Comparison of ENCODE assay signal across 23 mouse cellular contexts in genomic region chr5:122512011-122512410, GRCm38 (mm10). TPM values are rescaled to one million over a fixed set of nuclear protein-coding genes. Genes with fewer than 3 reads are reported as not detected.
A peak's percentile ranks its signal among the peaks of the same experiment; 100 is the strongest.
DNase-seq lines count a peak whose midpoint lies in the region; ATAC-seq and TF ChIP-seq lines count a peak whose summit lies in the region.
"Had no signal": no experiment of that assay in that cellular context is flagged by ENCODE, and none has a peak within 500 bp of the region (broad histone marks: within the 10 kb centered on the region; RNA-seq: fewer than 3 reads in every experiment).

No protein-coding gene starts in this region.

- ATAC-seq in heart, postnatal 0 days (ENCODE audit: insufficient read depth, low read depth) = no peak
- no peak for ATAC-seq in stomach, embryonic 14.5 days (ENCODE audit: insufficient number of reproducible peaks, insufficient read depth, low FRiP score, low read depth)
- no peak for ATAC-seq in stomach, postnatal 0 days (ENCODE audit: low FRiP score, low TSS enrichment)
- ATAC-seq in neural tube, embryonic 15.5 days (ENCODE audit: low FRiP score) = no peak
- ATAC-seq: activated CD4-positive, CD25-positive, alpha-beta regulatory T cell, adult 4 months; forebrain, embryonic 14.5 days had no signal

- WGBS in heart, postnatal 0 days = 66% methylated on average over 6 of the region's 6 CpGs
- 58% methylated on average over 6 of the region's 6 CpGs for WGBS in stomach, embryonic 14.5 days
- WGBS in stomach, postnatal 0 days = 53% methylated on average over 6 of the region's 6 CpGs
- WGBS in neural tube, embryonic 15.5 days = 74% methylated on average over 6 of the region's 6 CpGs

- H3K4me3 ChIP-seq in heart, postnatal 0 days (ENCODE audit: low read depth, low read length) = no peak overlapping the region
- no peak overlapping the region for H3K4me3 ChIP-seq in stomach, embryonic 14.5 days (ENCODE audit: low read depth, low read length)
- H3K4me3 ChIP-seq in stomach, postnatal 0 days (ENCODE audit: low read depth, low read length) = no peak overlapping the region
- H3K4me3 ChIP-seq in neural tube, embryonic 15.5 days (replicated peaks) = no peak overlapping the region
- H3K4me3 ChIP-seq: erythroblast, embryonic 14.5 days; liver, embryonic 15.5 days; midbrain, embryonic 10.5 days; neural tube, embryonic 12.5 days had no signal

- no peak for TF ChIP-seq EP300 in heart, postnatal 0 days (IDR thresholded peaks at IDR 0.05; ENCODE audit: low read depth)
- TF ChIP-seq EP300 in stomach, postnatal 0 days (optimal IDR thresholded peaks at IDR 0.05) = no peak

- no peaks in the 10 kb centered on the region for H3K27me3 ChIP-seq in heart, postnatal 0 days (ENCODE audit: control insufficient read depth, insufficient read depth, low read length)
- H3K27me3 ChIP-seq in stomach, embryonic 14.5 days (ENCODE audit: control insufficient read depth, insufficient read depth, low read length) = no peaks in the 10 kb centered on the region
- no peaks in the 10 kb centered on the region for H3K27me3 ChIP-seq in stomach, postnatal 0 days (ENCODE audit: control insufficient read depth, insufficient read depth, low read length)
- no peaks in the 10 kb centered on the region for H3K27me3 ChIP-seq in neural tube, embryonic 15.5 days (replicated peaks)
- H3K27me3 ChIP-seq: neural tube, embryonic 12.5 days had no signal

- H3K9ac ChIP-seq in heart, postnatal 0 days (replicated peaks; ENCODE audit: low read depth, low read length) = no peak overlapping the region; the same call in 1 of the 2 replicates
- no peak overlapping the region for H3K9ac ChIP-seq in stomach, embryonic 14.5 days (replicated peaks; ENCODE audit: low read depth, low read length)
- no peak overlapping the region for H3K9ac ChIP-seq in stomach, postnatal 0 days (ENCODE audit: low read length)
- no peak overlapping the region for H3K9ac ChIP-seq in neural tube, embryonic 15.5 days (replicated peaks)
- H3K9ac ChIP-seq: hindbrain, embryonic 14.5 days; liver, embryonic 15.5 days; neural tube, embryonic 12.5 days had no signal

- no peaks in the 10 kb centered on the region for H3K36me3 ChIP-seq in heart, postnatal 0 days (replicated peaks; ENCODE audit: control insufficient read depth, insufficient read depth, low read length)
- H3K36me3 ChIP-seq in stomach, embryonic 14.5 days (ENCODE audit: control insufficient read depth, insufficient read depth, low read length) = no peaks in the 10 kb centered on the region
- H3K36me3 ChIP-seq in stomach, postnatal 0 days (ENCODE audit: control insufficient read depth, insufficient read depth, low read length) = no peaks in the 10 kb centered on the region
- H3K36me3 ChIP-seq in neural tube, embryonic 15.5 days = no peaks in the 10 kb centered on the region
- H3K36me3 ChIP-seq: liver, embryonic 15.5 days; midbrain, embryonic 10.5 days; neural tube, embryonic 12.5 days had no signal

- DNase-seq in heart, postnatal 0 days (ENCODE audit: low spot score) = no peak
- no peak for DNase-seq in heart, adult 9 months (ENCODE audit: low spot score in 2 of 2)
- no peak for DNase-seq in stomach, postnatal 0 days (ENCODE audit: low spot score)
- DNase-seq in kidney, postnatal 36 days = peak; percentile 58 to 65
- DNase-seq in spleen, adult 18-20 months = no peak
- DNase-seq: adrenal gland, postnatal 14 days; cerebellum, adult 11 months; cerebellum, postnatal 25 days; embryo, embryonic 11 days; gastrocnemius, postnatal 14 days; layer of hippocampus, postnatal 36 days; right cerebral cortex, adult 18-20 months; thymus, adult 2 months had no signal

- no peaks in the 10 kb centered on the region for H3K9me3 ChIP-seq in heart, postnatal 0 days (replicated peaks; ENCODE audit: control insufficient read depth, low read length)
- H3K9me3 ChIP-seq in stomach, embryonic 14.5 days (ENCODE audit: control insufficient read depth, low read depth, low read length) = no peaks in the 10 kb centered on the region
- H3K9me3 ChIP-seq in stomach, postnatal 0 days (ENCODE audit: control insufficient read depth, low read length) = no peaks in the 10 kb centered on the region
- no peaks in the 10 kb centered on the region for H3K9me3 ChIP-seq in neural tube, embryonic 15.5 days (replicated peaks)
- H3K9me3 ChIP-seq: liver, embryonic 15.5 days; midbrain, embryonic 10.5 days; neural tube, embryonic 12.5 days had no signal

- H3K4me2 ChIP-seq in heart, postnatal 0 days (ENCODE audit: low read depth, low read length) = no peak overlapping the region
- no peak overlapping the region for H3K4me2 ChIP-seq in stomach, embryonic 14.5 days (replicated peaks; ENCODE audit: low read depth, low read length)
- no peak overlapping the region for H3K4me2 ChIP-seq in stomach, postnatal 0 days (replicated peaks; ENCODE audit: low read depth)
- no peak overlapping the region for H3K4me2 ChIP-seq in neural tube, embryonic 15.5 days
- H3K4me2 ChIP-seq: hindbrain, embryonic 14.5 days; liver, embryonic 15.5 days; neural tube, embryonic 12.5 days had no signal

- no peak for TF ChIP-seq CTCF in heart, postnatal 0 days (IDR thresholded peaks at IDR 0.05; ENCODE audit: low read depth)
- TF ChIP-seq CTCF in stomach, postnatal 0 days (IDR thresholded peaks at IDR 0.05; ENCODE audit: low read depth) = no peak

- peaks cover 47% of the 10 kb centered on the region for H3K4me1 ChIP-seq in heart, postnatal 0 days (ENCODE audit: control insufficient read depth, insufficient read depth)
- H3K4me1 ChIP-seq in stomach, embryonic 14.5 days (ENCODE audit: control insufficient read depth, insufficient read depth, low read length) = peaks cover 23% of the 10 kb centered on the region
- H3K4me1 ChIP-seq in stomach, postnatal 0 days (replicated peaks; ENCODE audit: control insufficient read depth, insufficient read depth) = peaks cover 13% of the 10 kb centered on the region
- peaks cover 20% of the 10 kb centered on the region for H3K4me1 ChIP-seq in neural tube, embryonic 15.5 days

- H3K27ac ChIP-seq in heart, postnatal 0 days (ENCODE audit: low read depth) = peak overlapping the region; percentile 96; the same call in 1 of the 2 replicates
- peak overlapping the region; percentile 79; the same call in 1 of the 2 replicates for H3K27ac ChIP-seq in stomach, embryonic 14.5 days (ENCODE audit: low read length)
- H3K27ac ChIP-seq in stomach, postnatal 0 days (replicated peaks) = no peak overlapping the region; the same call in 1 of the 2 replicates
- H3K27ac ChIP-seq in neural tube, embryonic 15.5 days (replicated peaks) = no peak overlapping the region
- H3K27ac ChIP-seq: hindbrain, embryonic 14.5 days; liver, embryonic 15.5 days; macrophage; midbrain, embryonic 10.5 days; neural tube, embryonic 12.5 days had no signal

RNA-seq across cellular contexts. Expression of gene Atp2a2, which starts 10.0 kb away (rescaled TPM):
- 2,277 and 2,295 TPM in 2 replicates for total RNA-seq in heart, postnatal 0 days (2014; rRNA removed; ENCODE audit: low replicate concordance)
- 706 and 785 TPM in 2 replicates for polyA plus RNA-seq in heart, postnatal 0 days (2015; fragmentation: Nextera tagmentation; extraction: Ambion mirVana)
- 36.7 and 40.0 TPM in 2 replicates for polyA plus RNA-seq in stomach, embryonic 14.5 days (2014; fragmentation: Nextera tagmentation; extraction: Ambion mirVana)
- 24.0 and 27.0 TPM in 2 replicates for polyA plus RNA-seq in stomach, postnatal 0 days (2015; fragmentation: Nextera tagmentation; extraction: Ambion mirVana)
- 49.4 and 52.0 TPM in 2 replicates for polyA plus RNA-seq in neural tube, embryonic 15.5 days (2015; fragmentation: Nextera tagmentation; extraction: Ambion mirVana)

Comparison
In these comparisons a context has a peak if more than half of its experiments do, and no peak if none do; other contexts are left out.
1. H3K27ac ChIP-seq: peak in heart, postnatal 0 days (single experiment) and stomach, embryonic 14.5 days (single experiment); none in stomach, postnatal 0 days (single experiment) and neural tube, embryonic 15.5 days (single experiment).
2. DNase-seq: peak in kidney, postnatal 36 days (2 of 2); none in heart, postnatal 0 days (single experiment), heart, adult 9 months (0 of 2), stomach, postnatal 0 days (single experiment) and spleen, adult 18-20 months (0 of 2).
3. RNA of gene Atp2a2, which starts 10.0 kb away (polyA plus RNA-seq): 706 to 785 TPM in heart, postnatal 0 days; 49.4 to 52.0 TPM in neural tube, embryonic 15.5 days, 36.7 to 40.0 TPM in stomach, embryonic 14.5 days and 24.0 to 27.0 TPM in stomach, postnatal 0 days; every median in the first group is over 10 times any median in the second.